Mouse (Mus musculus) heart, embryonic 12.5 days (tissue): Measurements from ENCODE around the gene St6galnac3. TPM values are rescaled to one million over a fixed set of nuclear protein-coding genes. Genes with fewer than 3 reads are reported as not detected.

Experiments
- ATAC-seq: fragments of 200-750 bp; cut with Nextera tagmentation; 2 replicates; pipeline ENCODE4 v1.8.0; 2017; ENCODE audit warnings: moderate TSS enrichment, moderate library complexity; ENCODE audit not compliant: insufficient number of reproducible peaks, low FRiP score
- H3K27ac ChIP-seq: fragments of 300-500 bp; sonication (generic); 2 replicates; pipeline ENCODE4 v1.5.1; 2016; ENCODE audit warnings: mild to moderate bottlenecking, moderate library complexity; ENCODE audit not compliant: poor library complexity, severe bottlenecking
- H3K27me3 ChIP-seq: fragments of 300-500 bp; sonication (generic); replicated peaks from 2 replicates; pipeline ENCODE4 v1.6.1; 2016; ENCODE audit warnings: mild to moderate bottlenecking, moderate library complexity
- H3K36me3 ChIP-seq: fragments of 300-500 bp; sonication (generic); 2 replicates; pipeline ENCODE4 v1.6.1; 2016; ENCODE audit warnings: mild to moderate bottlenecking, moderate library complexity
- H3K4me1 ChIP-seq: fragments of 300-500 bp; sonication (generic); replicated peaks from 2 replicates; pipeline ENCODE4 v1.6.1; 2016; ENCODE audit warnings: mild to moderate bottlenecking
- H3K4me2 ChIP-seq: fragments of 300-500 bp; sonication (generic); 2 replicates; pipeline ENCODE4 v1.6.1; 2016; ENCODE audit warnings: mild to moderate bottlenecking, moderate library complexity
- H3K4me3 ChIP-seq: fragments of 300-500 bp; sonication (generic); 2 replicates; pipeline ENCODE4 v1.5.1; 2016; ENCODE audit warnings: mild to moderate bottlenecking
- H3K9ac ChIP-seq: fragments of 300-500 bp; sonication (generic); 2 replicates; pipeline ENCODE4 v1.6.1; 2016; ENCODE audit warnings: mild to moderate bottlenecking, moderate library complexity
- H3K9me3 ChIP-seq: fragments of 300-500 bp; sonication (generic); replicated peaks from 2 replicates; pipeline ENCODE4 v1.6.1; 2016; ENCODE audit warnings: mild to moderate bottlenecking, moderate library complexity
- WGBS: fragments of 180-500 bp; shearing (Covaris S2); methylation state at CpG from one replicate; pipeline ENCODE4 v1.1.7; 2016; 5-methylcytosine and 5-hydroxymethylcytosine counted together
- polyA plus RNA-seq: library from polyadenylated mRNA; unstranded; fragments of >200 nt; fragmentation: Nextera tagmentation; extraction: Ambion mirVana; gene quantifications from 2 replicates; pipeline ENCODE4 v1.2.1, GENCODE M21; 2016

The St6galnac3 gene
- polyA plus RNA-seq, 1 experiment from 2014 or later: 27.0 TPM

DNA sequence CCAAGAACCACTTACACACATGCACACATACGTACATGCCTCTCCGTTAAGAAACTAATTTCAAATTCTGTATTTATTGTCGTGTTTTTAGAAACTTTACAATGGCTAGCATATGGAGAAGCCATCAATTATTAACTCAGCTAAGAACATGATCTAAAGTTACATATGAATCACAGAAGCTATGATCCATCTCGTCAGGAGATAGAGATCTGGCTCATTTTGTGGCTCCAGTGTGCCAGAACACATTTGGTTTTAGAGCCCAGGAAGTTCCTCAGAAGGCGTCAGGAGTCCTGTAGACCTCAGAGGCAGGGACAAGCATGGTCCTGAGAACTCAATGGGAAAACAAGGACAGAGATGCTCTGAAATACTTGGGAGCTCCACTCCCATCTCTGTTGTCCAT, 98.7 kb downstream of the St6galnac3 start:
- Histone ChIP-seq H3K9ac (no peak overlapping the region), H3K4me2 (no peak overlapping the region), H3K9me3 (no peaks in the 10 kb centered on the region), H3K27ac (no peak overlapping the region), H3K4me3 (no peak overlapping the region), H3K36me3 (no peaks in the 10 kb centered on the region), H3K4me1 (no peaks in the 10 kb centered on the region), H3K27me3 (no peaks in the 10 kb centered on the region)
- 87% methylated on average over 5 of the region's 5 CpGs for WGBS
- ATAC-seq: no peak

DNA sequence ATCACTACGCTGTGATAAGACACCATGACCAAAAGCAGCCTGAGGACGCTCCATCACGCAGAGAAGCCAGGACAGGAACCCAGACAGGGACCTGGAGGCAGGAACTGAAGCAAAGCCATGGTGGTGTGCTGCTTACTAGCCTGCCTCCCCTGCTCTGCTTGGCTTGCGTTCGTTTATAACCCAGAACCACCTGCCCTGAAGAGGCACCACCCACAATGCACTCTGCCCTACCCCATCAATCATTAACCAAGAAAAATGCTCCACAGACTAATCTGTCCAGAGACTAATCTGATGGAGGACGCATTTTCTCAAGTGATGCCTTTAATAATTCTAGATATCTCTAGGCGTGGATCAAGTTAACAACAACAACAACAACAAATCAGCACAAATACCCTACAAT, 106.0 kb downstream of the St6galnac3 start:
- ATAC-seq: no peak

DNA sequence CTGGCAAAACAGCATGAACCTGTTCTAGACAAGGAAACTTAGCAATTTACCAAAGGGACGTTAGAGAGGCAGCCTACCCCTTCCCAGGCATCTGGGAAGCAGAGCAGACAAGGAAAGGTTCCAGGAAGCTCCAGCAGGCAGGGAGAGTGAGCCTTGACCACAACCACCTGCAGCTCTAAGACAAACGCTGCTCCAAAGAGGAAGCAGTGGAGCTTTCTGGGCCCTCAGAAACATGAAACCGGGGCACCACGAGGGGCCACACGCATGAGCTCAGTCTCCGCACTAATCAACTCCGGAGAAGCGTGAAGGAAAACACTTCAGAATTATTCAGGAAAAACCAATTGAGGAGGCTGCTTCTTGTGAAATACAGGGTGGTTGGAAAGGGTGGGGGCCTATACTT, 108.1 kb downstream of the St6galnac3 start:
- H3K9ac ChIP-seq: no peak overlapping the region
- no peak overlapping the region for H3K4me3 ChIP-seq
- no peak overlapping the region for H3K4me2 ChIP-seq
- 0 out of 2 replicates have a peak, but pooled peaks cover 6% of the 10 kb centered on the region for H3K36me3 ChIP-seq
- peaks cover 33% of the 10 kb centered on the region for H3K4me1 ChIP-seq
- 0 out of 2 replicates have a peak overlapping the region, but pooled peaks have one; percentile 36 for H3K27ac ChIP-seq
- no peaks in the 10 kb centered on the region for H3K27me3 ChIP-seq
- no peak for ATAC-seq
- no peaks in the 10 kb centered on the region for H3K9me3 ChIP-seq
- WGBS: 62% methylated on average over 8 of the region's 8 CpGs

More for the DNA sequence above, 106.0 kb downstream of the St6galnac3 start:
- H3K9ac ChIP-seq: no peak overlapping the region
- H3K4me2 ChIP-seq: no peak overlapping the region
- H3K36me3 ChIP-seq: 0 out of 2 replicates have a peak, but pooled peaks cover 6% of the 10 kb centered on the region
- no peak overlapping the region for H3K4me3 ChIP-seq
- H3K27me3 ChIP-seq: no peaks in the 10 kb centered on the region
- whole genome bisulfite sequencing: 86% methylated on average over 7 of the region's 7 CpGs
- H3K4me1 ChIP-seq: peaks cover 33% of the 10 kb centered on the region
- no peak overlapping the region for H3K27ac ChIP-seq
- H3K9me3 ChIP-seq: no peaks in the 10 kb centered on the region

GRCm38 (mm10) chr3:153610239-153610638, 114.7 kb downstream of the St6galnac3 start:
- 85% methylated on average over 13 of the region's 13 CpGs for WGBS
- no peak overlapping the region for H3K27ac ChIP-seq
- H3K27me3 ChIP-seq: no peaks in the 10 kb centered on the region
- ATAC-seq: no peak
- no peaks in the 10 kb centered on the region for H3K36me3 ChIP-seq
- peaks cover 8% of the 10 kb centered on the region for H3K4me1 ChIP-seq
- H3K9ac ChIP-seq: no peak overlapping the region
- H3K4me2 ChIP-seq: no peak overlapping the region
- no peaks in the 10 kb centered on the region for H3K9me3 ChIP-seq
- no peak overlapping the region for H3K4me3 ChIP-seq

- no peak overlapping the region for H3K4me2 ChIP-seq
- 90% methylated on average over 3 of the region's 3 CpGs for WGBS
- peaks cover 19% of the 10 kb centered on the region for H3K4me1 ChIP-seq
- no peaks in the 10 kb centered on the region for H3K36me3 ChIP-seq
- H3K9me3 ChIP-seq: no peaks in the 10 kb centered on the region
- no peaks in the 10 kb centered on the region for H3K27me3 ChIP-seq
- H3K9ac ChIP-seq: no peak overlapping the region
- no peak overlapping the region for H3K27ac ChIP-seq
- no peak for ATAC-seq
- H3K4me3 ChIP-seq: no peak overlapping the region
These were observed 118.6 kb downstream of the St6galnac3 start for GRCm38 (mm10) chr3:153606331-153606730.

DNA sequence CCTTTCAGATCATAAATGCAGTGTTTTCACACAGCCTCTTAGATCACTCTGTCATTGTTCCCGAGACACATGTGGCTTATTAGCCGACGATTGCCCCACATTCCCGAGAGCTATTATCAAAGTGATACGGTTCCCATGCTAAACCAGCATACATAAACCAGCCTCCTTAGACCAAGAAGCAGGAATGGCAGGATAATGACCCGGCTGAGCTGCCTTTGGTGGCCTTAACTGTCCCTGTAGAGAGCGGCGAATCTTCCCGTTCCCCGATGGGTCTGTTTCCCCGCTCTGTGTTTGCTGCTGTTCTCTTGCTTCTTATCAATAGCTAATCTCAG, 119.2 kb downstream of the St6galnac3 start:
- no peak for ATAC-seq
- no peak overlapping the region for H3K4me3 ChIP-seq

DNA sequence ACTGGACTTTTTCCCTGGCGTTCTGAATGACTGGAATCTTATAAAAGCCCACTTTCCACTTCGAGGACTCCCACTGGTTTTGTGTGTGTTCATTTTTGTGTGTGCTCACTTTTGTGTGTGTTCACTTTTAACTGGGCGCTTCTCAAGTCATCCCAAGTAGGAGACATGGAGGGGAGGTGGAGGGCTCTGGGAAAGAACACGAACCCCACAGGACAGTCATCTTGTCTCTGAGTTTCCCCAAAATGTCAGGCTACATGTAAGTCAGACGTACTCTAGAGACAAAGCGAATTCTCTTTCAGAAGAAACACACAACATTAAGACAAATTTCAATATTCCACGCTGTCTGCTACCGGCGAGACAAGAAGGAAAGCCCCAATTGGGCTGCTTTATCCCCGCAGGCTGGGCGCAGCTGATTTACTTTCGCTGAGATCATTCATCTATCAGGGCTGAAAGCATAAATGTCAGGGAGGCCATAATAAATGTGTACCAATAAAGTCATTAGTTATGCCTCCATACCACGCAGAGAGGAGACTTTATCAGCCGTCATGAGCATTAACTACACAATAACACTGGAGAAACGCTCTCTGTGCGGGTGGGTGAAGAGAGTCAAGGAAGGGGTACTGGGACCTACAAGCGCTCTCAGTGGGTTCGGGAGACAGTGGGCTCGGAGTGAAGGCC, 119.7 kb downstream of the St6galnac3 start:
- H3K4me2 ChIP-seq: no peak overlapping the region
- no peak overlapping the region for H3K9ac ChIP-seq
- no peak for ATAC-seq
- H3K4me1 ChIP-seq: peaks cover 19% of the 10 kb centered on the region
- no peaks in the 10 kb centered on the region for H3K9me3 ChIP-seq
- 87% methylated on average over 19 of the region's 19 CpGs for WGBS
- H3K27ac ChIP-seq: no peak overlapping the region
- H3K27me3 ChIP-seq: no peaks in the 10 kb centered on the region
- no peaks in the 10 kb centered on the region for H3K36me3 ChIP-seq
- H3K4me3 ChIP-seq: no peak overlapping the region

More for the DNA sequence above, 119.2 kb downstream of the St6galnac3 start:
- Histone ChIP-seq H3K36me3 (no peaks in the 10 kb centered on the region), H3K9me3 (no peaks in the 10 kb centered on the region), H3K4me1 (peaks cover 19% of the 10 kb centered on the region), H3K9ac (no peak overlapping the region), H3K27ac (no peak overlapping the region), H3K4me2 (no peak overlapping the region), H3K27me3 (no peaks in the 10 kb centered on the region)
- 69% methylated on average over 11 of the region's 11 CpGs for WGBS

DNA sequence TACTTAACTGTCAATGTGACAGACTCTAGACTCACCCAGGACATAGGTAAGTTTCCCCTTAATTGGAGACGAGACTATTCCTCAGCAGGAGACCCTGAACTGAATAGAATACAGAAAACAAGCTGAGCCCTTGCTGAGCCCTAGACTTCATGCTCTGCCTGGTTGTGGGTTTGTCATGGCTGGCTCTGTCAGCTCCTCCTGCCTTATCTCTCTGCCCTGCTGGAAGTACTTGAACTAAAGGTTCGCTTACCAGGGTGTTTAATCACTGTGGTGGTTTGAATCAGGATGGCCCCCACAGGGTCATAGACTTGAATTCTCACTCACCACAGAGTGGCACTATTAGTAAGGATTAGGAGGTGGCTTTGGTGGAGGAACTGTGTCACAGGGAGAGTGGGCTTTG, 125.8 kb downstream of the St6galnac3 start:
- Histone ChIP-seq H3K4me1 (peaks cover 18% of the 10 kb centered on the region), H3K27ac (no peak overlapping the region), H3K4me2 (no peak overlapping the region), H3K9ac (no peak overlapping the region), H3K9me3 (no peaks in the 10 kb centered on the region), H3K27me3 (no peaks in the 10 kb centered on the region), H3K36me3 (no peaks in the 10 kb centered on the region), H3K4me3 (no peak overlapping the region)
- ATAC-seq: no peak
- 40% methylated on average over 2 of the region's 2 CpGs for WGBS

- Histone ChIP-seq H3K9ac (no peak overlapping the region), H3K4me1 (peaks cover 19% of the 10 kb centered on the region), H3K4me2 (no peak overlapping the region), H3K36me3 (no peaks in the 10 kb centered on the region), H3K27me3 (no peaks in the 10 kb centered on the region), H3K27ac (no peak overlapping the region), H3K4me3 (no peak overlapping the region), H3K9me3 (no peaks in the 10 kb centered on the region)
- 92% methylated on average over 6 of the region's 6 CpGs for WGBS
- no peak for ATAC-seq
These were observed 126.3 kb downstream of the St6galnac3 start for GRCm38 (mm10) chr3:153598631-153599030.

DNA sequence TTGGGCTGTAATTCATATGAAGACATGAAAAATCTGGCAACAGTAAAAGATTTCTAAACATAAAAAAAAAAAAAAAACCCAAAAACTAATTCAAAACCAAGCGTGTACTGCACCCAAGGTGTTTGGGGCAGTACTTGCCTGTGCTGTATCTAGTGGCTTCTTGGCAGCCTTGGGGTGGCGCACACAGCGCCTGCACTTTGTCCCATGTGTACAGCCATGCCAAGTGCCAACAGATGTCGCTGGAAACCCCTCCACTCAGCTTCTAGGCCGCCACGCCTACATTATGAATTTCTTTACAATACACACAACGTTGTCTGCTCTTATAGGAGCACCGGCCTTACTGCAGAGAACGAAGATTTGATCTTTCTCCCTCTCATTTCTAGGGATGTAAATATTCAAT, 130.4 kb downstream of the St6galnac3 start:
- H3K9ac ChIP-seq: no peak overlapping the region
- H3K9me3 ChIP-seq: peaks cover 4% of the 10 kb centered on the region; the same call in 1 of the 2 replicates
- H3K4me2 ChIP-seq: no peak overlapping the region
- no peak overlapping the region for H3K27ac ChIP-seq
- H3K4me1 ChIP-seq: peaks cover 30% of the 10 kb centered on the region
- no peaks in the 10 kb centered on the region for H3K27me3 ChIP-seq
- no peaks in the 10 kb centered on the region for H3K36me3 ChIP-seq
- ATAC-seq: no peak
- 87% methylated on average over 9 of the region's 9 CpGs for WGBS
- H3K4me3 ChIP-seq: no peak overlapping the region

DNA sequence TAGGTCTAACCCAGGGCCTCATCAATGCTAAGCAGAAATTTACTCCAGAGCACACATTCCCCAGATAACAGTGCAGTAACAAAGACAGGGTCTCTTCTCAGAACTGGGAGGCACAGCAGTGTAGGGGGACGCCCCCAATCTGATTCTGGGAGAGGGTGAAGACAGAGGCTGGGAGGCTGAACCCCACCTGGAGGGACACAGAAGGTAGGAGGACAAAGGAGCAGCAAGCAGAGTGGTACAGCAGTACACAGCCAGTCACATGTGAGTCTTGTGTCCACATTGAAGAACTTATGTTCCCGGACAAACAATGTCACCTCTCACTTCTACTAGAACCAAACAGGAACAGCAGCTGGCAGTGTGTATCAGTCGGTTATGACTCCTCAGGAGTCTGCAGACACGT, 131.0 kb downstream of the St6galnac3 start:
- Histone ChIP-seq H3K27ac (no peak overlapping the region), H3K9me3 (peaks cover 4% of the 10 kb centered on the region; the same call in 1 of the 2 replicates), H3K9ac (no peak overlapping the region), H3K4me3 (no peak overlapping the region), H3K4me2 (no peak overlapping the region), H3K36me3 (no peaks in the 10 kb centered on the region), H3K4me1 (peaks cover 34% of the 10 kb centered on the region), H3K27me3 (no peaks in the 10 kb centered on the region)
- no peak for ATAC-seq
- 37% methylated on average over 4 of the region's 4 CpGs for WGBS

GRCm38 (mm10) chr3:153593103-153593502, 131.9 kb downstream of the St6galnac3 start:
- H3K27me3 ChIP-seq: no peaks in the 10 kb centered on the region
- no peak overlapping the region for H3K27ac ChIP-seq
- WGBS: 65% methylated on average over 3 of the region's 3 CpGs
- H3K36me3 ChIP-seq: no peaks in the 10 kb centered on the region
- no peak overlapping the region for H3K4me3 ChIP-seq
- peaks cover 37% of the 10 kb centered on the region for H3K4me1 ChIP-seq
- no peak overlapping the region for H3K9ac ChIP-seq
- ATAC-seq: no peak
- H3K9me3 ChIP-seq: peaks cover 4% of the 10 kb centered on the region; the same call in 1 of the 2 replicates
- no peak overlapping the region for H3K4me2 ChIP-seq
